Mouse (Mus musculus): ENCODE results near the gene Scgb2b3.

The Scgb2b3 gene

GRCm38 (mm10) chr7:31362022-31362560 is at the start of gene Scgb2b3:
Gene Scgb2b3 (minus strand): TSS chr7:31362072.
- in situ Hi-C loops (cut with MboI; ENCODE audit: unreplicated experiment in 2 of 2) = no loop called here

GRCm38 (mm10) chr7:31375292-31375691 is 13.4 kb upstream of the Scgb2b3 start, which contains the start of gene Scgb1b3:
Gene Scgb1b3 (plus strand): TSS chr7:31375592.
- in situ Hi-C loops (cut with MboI; ENCODE audit: unreplicated experiment in 2 of 2) = no loop called here
